Mouse (Mus musculus) liver, embryonic 12.5 days (tissue): ENCODE measurements around the gene Ptov1. TPM values are rescaled to one million over a fixed set of nuclear protein-coding genes. Genes with fewer than 3 reads are reported as not detected.

Experiments
- ATAC-seq: fragments of 200-750 bp; cut with Nextera tagmentation; 2 replicates; pipeline ENCODE4 v1.8.0; 2017; ENCODE audit warnings: moderate number of reproducible peaks, mild to moderate bottlenecking, moderate library complexity
- H3K27ac ChIP-seq: fragments of 300-500 bp; sonication (generic); 2 replicates; pipeline ENCODE4 v1.5.1; 2016; ENCODE audit warnings: mild to moderate bottlenecking
- H3K27me3 ChIP-seq: fragments of 300-500 bp; sonication (generic); replicated peaks from 2 replicates; pipeline ENCODE4 v1.6.1; 2016; ENCODE audit warnings: mild to moderate bottlenecking, moderate library complexity
- H3K36me3 ChIP-seq: fragments of 300-500 bp; sonication (generic); 2 replicates; pipeline ENCODE4 v1.6.1; 2016; ENCODE audit warnings: mild to moderate bottlenecking, moderate library complexity
- H3K4me1 ChIP-seq: fragments of 300-500 bp; sonication (generic); 2 replicates; pipeline ENCODE4 v1.6.1; 2016
- H3K4me2 ChIP-seq: fragments of 300-500 bp; sonication (generic); 2 replicates; pipeline ENCODE4 v1.6.1; 2016; ENCODE audit warnings: mild to moderate bottlenecking, moderate library complexity
- H3K4me3 ChIP-seq: fragments of 300-500 bp; sonication (generic); 2 replicates; pipeline ENCODE4 v1.5.1; 2016; ENCODE audit warnings: mild to moderate bottlenecking, moderate library complexity
- H3K9ac ChIP-seq: fragments of 300-500 bp; sonication (generic); 2 replicates; pipeline ENCODE4 v1.6.1; 2016; ENCODE audit warnings: mild to moderate bottlenecking, moderate library complexity
- H3K9me3 ChIP-seq: fragments of 300-500 bp; sonication (generic); replicated peaks from 2 replicates; pipeline ENCODE4 v1.6.1; 2016; ENCODE audit warnings: mild to moderate bottlenecking, moderate library complexity
- WGBS: fragments of 180-500 bp; shearing (Covaris S2); methylation state at CpG from one replicate; pipeline ENCODE4 v1.1.7; 2016; ENCODE audit not compliant: insufficient replicate concordance; 5-methylcytosine and 5-hydroxymethylcytosine counted together
- polyA plus RNA-seq: library from polyadenylated mRNA; unstranded; fragments of >200 nt; fragmentation: Nextera tagmentation; extraction: Ambion mirVana; gene quantifications from 2 replicates; pipeline ENCODE4 v1.2.1, GENCODE M21; 2016

Gene Ptov1
- polyA plus RNA-seq, 1 experiment from 2014 or later: 121 TPM

DNA sequence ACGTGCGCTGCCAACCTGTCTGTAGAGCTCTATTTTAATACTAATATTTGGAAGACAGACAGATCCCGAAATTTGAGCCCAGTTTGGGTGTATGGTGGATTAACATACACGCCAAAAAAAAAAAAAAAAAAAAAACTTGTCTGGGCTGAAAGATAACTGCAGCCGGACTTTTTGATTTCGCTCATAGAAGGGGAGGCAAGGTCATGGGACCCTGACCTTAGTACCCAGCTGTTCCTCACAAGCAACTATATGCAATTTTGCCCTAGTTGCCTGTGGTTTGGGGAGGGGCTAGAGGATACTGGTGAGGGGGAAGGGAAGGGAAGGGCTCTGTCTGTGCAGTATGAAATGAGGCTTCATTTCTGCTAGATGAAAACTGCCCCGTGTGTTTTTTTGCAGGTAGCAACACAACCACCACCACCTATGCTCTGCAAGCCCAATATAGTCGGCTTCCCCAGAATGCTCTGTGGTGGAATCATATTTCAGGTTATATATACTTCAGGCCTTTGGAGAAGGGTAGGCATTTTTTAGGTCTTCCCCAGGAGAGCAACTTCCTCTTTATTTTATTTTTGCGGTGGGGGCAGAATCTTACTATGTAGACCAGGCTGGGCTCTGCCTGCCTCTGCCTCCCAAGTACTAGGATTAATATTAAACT lies 13.2 kb downstream of the Ptov1 start:
- WGBS: 20% methylated on average over 9 of the region's 9 CpGs
- H3K4me3 ChIP-seq: peak overlapping the region; percentile 86
- H3K36me3 ChIP-seq: peaks cover 41% of the 10 kb centered on the region
- peak overlapping the region; percentile 89 for H3K4me2 ChIP-seq
- H3K27me3 ChIP-seq: no peaks in the 10 kb centered on the region
- H3K4me1 ChIP-seq: peaks cover 83% of the 10 kb centered on the region
- no peaks in the 10 kb centered on the region for H3K9me3 ChIP-seq
- no peak for ATAC-seq
- H3K9ac ChIP-seq: peak overlapping the region; percentile 90
- H3K27ac ChIP-seq: peak overlapping the region; percentile 97

DNA sequence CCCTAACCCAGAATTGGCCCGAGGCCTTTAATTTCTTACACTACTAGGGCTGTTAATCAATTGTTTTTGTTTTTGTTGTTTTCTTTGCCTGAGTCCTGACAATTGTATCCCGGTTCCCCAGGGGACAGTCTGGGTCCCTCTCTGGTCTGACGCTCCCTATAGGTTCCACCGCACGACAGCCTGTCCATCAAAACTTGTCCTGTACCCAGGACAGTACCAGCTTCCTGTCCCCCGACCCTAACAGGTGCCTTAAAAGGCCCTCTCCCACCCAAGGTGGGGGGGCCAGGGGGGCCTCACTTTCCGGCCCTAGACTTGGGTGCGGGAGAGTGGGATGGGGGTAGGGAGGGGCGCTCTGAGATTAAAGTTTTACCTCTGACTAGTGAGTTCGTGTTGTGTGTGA lies 14.6 kb downstream of the Ptov1 start:
- WGBS: 42% methylated on average over 10 of the region's 10 CpGs
- ATAC-seq: no peak
- peaks cover 82% of the 10 kb centered on the region for H3K4me1 ChIP-seq

DNA sequence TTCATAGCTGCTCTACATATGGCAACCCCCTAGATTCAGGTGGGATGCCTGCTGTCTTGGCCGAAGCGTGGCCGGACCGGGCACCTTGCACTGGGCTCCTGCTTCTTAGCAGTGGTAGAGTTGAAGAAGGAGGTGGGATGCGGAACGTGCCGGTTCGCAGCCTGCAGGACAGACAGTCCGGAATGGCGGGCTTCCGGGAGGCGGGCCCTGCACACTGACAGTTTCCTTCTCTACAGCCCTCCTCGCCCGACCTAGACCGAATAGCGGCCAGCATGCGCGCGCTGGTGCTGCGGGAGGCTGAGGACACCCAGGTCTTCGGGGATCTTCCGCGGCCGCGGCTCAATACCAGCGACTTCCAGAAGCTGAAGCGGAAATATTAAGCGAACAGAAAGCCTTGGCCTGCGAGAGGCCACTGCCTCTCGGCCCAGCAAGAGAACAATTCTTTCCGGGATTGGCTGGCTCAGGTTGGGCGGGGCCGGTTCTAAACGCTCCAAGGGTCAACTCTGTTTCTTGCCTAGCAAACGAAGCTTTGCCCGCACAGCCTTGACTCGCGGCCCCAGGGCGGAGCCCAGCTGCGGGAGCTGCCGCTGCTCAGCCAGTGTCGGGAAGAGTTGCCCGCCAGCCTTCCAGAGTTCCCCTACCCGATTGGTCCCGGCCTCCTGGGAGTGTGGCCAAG lies 15.1 kb downstream of the Ptov1 start:
- H3K9ac ChIP-seq: peak overlapping the region; percentile 90
- peak overlapping the region; percentile 97 for H3K27ac ChIP-seq
- peaks cover 77% of the 10 kb centered on the region for H3K4me1 ChIP-seq
- peak overlapping the region; percentile 72 for H3K4me3 ChIP-seq
- H3K27me3 ChIP-seq: no peaks in the 10 kb centered on the region
- H3K9me3 ChIP-seq: no peaks in the 10 kb centered on the region
- ATAC-seq: peak; percentile 76
- H3K36me3 ChIP-seq: peaks cover 30% of the 10 kb centered on the region
- peak overlapping the region; percentile 89 for H3K4me2 ChIP-seq
- WGBS: under 1% methylated on average over 45 of the region's 45 CpGs

More for the DNA sequence above, 14.6 kb downstream of the Ptov1 start:
- Histone ChIP-seq H3K27me3 (no peaks in the 10 kb centered on the region), H3K4me2 (peak overlapping the region; percentile 89), H3K36me3 (peaks cover 36% of the 10 kb centered on the region), H3K9ac (peak overlapping the region; percentile 90), H3K4me3 (peak overlapping the region; percentile 72), H3K9me3 (no peaks in the 10 kb centered on the region), H3K27ac (peak overlapping the region; percentile 97)

DNA sequence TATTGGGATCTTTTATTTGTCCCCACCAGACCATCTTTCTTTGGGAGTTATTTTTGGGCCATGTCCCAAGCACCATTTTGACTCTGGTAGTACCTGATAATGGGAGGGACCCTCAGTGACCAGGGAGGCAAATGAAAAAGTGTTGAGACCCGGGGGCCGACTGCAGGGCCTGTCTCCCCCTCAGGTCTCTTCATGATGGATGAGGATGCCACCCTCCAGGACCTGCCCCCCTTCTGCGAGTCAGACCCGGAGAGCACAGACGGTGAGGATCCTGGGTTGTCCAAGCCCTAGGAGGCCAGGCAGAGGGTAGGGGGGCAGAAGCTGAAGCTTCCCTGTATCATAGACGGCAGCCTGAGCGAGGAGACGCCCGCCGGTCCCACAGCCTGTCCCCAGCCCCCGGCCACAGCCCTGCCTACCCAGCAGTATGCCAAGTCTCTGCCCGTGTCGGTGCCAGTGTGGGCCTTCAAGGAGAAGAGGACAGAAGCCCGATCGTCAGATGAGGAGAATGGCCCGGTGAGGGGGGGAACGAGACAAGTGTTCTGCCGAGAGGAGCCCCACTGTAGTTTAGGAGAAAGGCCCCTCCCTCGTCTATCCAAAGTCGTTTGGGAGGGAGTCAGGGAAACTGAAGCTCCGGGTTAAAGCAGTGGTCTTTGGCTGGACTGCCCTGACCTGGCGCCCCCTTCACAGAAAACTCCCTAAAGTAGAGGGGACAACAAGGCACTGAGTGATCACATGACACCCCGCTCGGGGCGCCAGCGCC lies 15.8 kb downstream of the Ptov1 start:
- H3K9ac ChIP-seq: peak overlapping the region; percentile 90
- peak; percentile 9 for ATAC-seq
- peak overlapping the region; percentile 89 for H3K4me2 ChIP-seq
- peak overlapping the region; percentile 97 for H3K27ac ChIP-seq
- no peaks in the 10 kb centered on the region for H3K27me3 ChIP-seq
- H3K4me3 ChIP-seq: peak overlapping the region; percentile 72
- H3K36me3 ChIP-seq: peaks cover 28% of the 10 kb centered on the region
- no peaks in the 10 kb centered on the region for H3K9me3 ChIP-seq
- H3K4me1 ChIP-seq: peaks cover 74% of the 10 kb centered on the region
- 29% methylated on average over 26 of the region's 26 CpGs for WGBS

DNA sequence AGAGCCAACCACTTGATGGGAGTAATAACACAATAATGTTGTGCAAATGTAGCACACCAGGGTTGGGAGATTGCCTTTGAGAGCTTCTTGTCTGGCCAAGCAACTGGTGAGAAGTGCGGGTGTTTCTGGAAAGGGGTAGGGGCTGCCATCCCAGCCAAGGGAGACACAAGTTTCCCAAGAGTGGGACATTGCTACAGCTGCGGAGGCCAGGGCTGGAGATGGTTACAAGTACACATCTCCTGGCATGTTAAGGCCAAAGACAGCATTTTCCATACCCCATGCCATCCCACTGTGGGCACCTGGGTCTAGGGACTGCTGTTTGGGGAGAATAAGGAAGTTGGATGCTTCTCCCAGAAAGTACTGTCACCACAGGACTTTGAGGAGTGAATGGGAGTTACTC lies 16.5 kb downstream of the Ptov1 start:
- WGBS: 93% methylated on average over 2 of the region's 2 CpGs
- H3K36me3 ChIP-seq: peaks cover 23% of the 10 kb centered on the region
- H3K9ac ChIP-seq: peak overlapping the region; percentile 90; the same call in 1 of the 2 replicates
- no peaks in the 10 kb centered on the region for H3K9me3 ChIP-seq
- H3K4me3 ChIP-seq: 0 out of 2 replicates have a peak overlapping the region, but pooled peaks have one; percentile 72
- ATAC-seq: no peak
- no peaks in the 10 kb centered on the region for H3K27me3 ChIP-seq
- peak overlapping the region; percentile 89 for H3K4me2 ChIP-seq
- peak overlapping the region; percentile 97 for H3K27ac ChIP-seq
- peaks cover 69% of the 10 kb centered on the region for H3K4me1 ChIP-seq

DNA sequence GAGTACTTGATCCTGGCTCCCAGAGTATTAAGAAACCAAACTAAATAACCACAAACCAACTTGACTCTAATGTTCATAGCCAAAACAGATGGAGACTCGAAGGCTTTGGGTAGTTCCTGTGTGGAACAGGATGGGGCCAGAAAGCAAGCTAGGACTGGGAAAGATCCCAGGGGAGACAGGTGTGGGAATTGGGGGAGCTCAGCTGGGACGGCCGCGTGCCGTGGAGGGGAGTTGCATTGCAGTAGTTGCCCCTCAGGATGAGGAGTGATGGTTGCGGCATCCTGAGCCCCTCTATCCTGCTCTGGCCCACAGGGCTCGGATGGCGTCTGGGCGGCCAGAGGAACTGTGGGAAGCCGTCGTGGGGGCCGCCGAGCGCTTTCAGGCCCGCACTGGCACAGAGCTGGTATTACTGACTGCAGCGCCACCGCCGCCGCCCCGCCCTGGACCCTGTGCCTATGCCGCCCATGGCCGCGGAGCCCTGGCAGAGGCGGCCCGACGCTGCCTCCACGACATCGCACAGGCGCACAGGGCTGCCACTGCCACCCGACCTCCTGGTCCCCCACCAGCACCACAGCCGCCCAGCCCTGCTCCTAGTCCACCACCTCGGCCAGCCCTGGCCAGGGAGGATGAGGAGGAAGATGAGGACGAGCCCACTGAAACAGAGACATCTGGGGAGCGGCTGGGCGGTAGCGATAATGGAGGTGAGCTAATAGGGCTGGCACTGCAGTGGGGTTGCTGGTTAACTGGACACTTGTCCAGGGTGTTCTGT lies 17.1 kb downstream of the Ptov1 start:
- peaks cover 23% of the 10 kb centered on the region for H3K36me3 ChIP-seq
- H3K4me2 ChIP-seq: no peak overlapping the region
- WGBS: 85% methylated on average over 36 of the region's 36 CpGs
- no peaks in the 10 kb centered on the region for H3K27me3 ChIP-seq
- H3K4me1 ChIP-seq: peaks cover 71% of the 10 kb centered on the region
- H3K9ac ChIP-seq: no peak overlapping the region
- H3K9me3 ChIP-seq: no peaks in the 10 kb centered on the region
- no peak for ATAC-seq
- H3K4me3 ChIP-seq: no peak overlapping the region
- H3K27ac ChIP-seq: peak overlapping the region; percentile 97

DNA sequence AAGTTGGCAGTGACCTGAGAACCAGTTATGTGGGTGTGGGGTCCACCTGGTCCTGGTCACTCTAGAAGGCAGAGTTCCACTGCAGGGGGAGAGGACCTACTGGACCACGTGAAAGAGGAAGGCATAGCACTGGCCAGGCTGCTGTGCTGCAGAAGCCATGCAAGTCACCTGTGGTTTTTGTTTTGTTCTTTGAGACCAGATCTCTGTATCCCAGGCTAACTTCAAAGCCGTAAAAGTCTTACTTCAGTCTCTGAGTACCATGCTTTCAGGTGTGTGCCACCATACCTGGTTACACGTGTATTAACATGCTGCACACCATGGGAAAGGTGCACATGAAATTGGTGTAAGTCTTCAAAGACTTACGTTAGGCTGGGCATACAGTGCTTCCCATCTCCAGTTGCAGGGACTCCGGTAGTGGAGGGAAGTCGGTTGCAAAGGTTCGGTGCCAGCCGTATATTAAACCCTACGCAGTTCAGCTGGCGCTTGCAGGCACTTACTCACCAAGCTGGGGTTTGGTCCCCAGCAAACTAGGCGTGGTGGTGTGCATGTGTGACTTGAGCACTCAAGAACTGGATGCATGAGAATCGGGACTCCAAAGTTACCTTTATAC lies 17.9 kb downstream of the Ptov1 start:
- H3K9ac ChIP-seq: peak overlapping the region; percentile 89
- H3K36me3 ChIP-seq: peaks cover 27% of the 10 kb centered on the region
- peak overlapping the region; percentile 94 for H3K27ac ChIP-seq
- WGBS: 82% methylated on average over 12 of the region's 12 CpGs
- H3K4me3 ChIP-seq: peak overlapping the region; percentile 84; the same call in 1 of the 2 replicates
- H3K4me2 ChIP-seq: peak overlapping the region; percentile 95
- peaks cover 73% of the 10 kb centered on the region for H3K4me1 ChIP-seq
- no peaks in the 10 kb centered on the region for H3K9me3 ChIP-seq
- ATAC-seq: no peak
- no peaks in the 10 kb centered on the region for H3K27me3 ChIP-seq

DNA sequence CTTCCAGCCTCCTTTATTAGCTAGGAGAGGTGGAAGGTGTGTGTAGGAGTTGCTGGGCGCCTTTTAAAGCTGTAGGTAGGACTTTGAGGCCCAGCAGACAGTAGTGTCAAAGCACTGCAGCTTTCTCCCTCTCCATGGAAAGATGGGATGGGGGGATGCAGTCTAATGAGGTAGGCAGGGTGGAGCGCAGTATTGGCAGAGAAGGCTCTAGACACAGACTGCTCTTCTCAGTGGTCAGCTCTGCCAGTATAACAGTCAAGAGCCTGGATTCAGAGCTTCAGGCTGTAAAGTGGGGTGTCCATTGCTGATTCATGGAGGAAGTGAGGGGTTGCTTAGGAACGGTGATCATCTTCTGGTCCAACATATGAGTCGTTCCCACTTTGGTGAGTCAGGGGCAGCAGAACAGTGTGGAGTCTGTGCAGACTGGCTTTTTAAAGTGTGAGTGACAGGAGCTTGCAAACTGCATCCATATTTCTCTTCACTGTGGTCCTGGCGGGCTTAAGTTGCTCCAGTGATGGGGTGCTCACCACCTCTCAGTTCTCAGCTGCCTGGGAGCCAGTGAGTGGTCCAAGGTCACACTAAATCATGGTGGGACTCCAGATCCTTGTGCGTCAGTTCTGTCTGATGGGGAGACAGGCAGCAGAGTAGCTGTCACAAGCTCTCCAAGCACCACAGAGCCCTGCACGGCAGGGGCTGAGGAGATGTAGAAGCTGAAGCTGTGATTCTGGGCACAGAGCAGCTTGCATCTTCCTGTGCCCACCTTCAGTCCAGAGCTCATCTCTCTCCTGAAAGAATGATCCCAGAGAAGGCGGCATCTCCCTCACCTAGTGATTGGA lies 18.6 kb downstream of the Ptov1 start:
- H3K9me3 ChIP-seq: no peaks in the 10 kb centered on the region
- peaks cover 65% of the 10 kb centered on the region for H3K4me1 ChIP-seq
- H3K4me2 ChIP-seq: peak overlapping the region; percentile 95
- peak overlapping the region; percentile 94 for H3K27ac ChIP-seq
- peak overlapping the region; percentile 84 for H3K4me3 ChIP-seq
- 57% methylated on average over 8 of the region's 8 CpGs for WGBS
- no peaks in the 10 kb centered on the region for H3K27me3 ChIP-seq
- H3K9ac ChIP-seq: peak overlapping the region; percentile 89
- ATAC-seq: no peak
- peaks cover 34% of the 10 kb centered on the region for H3K36me3 ChIP-seq

DNA sequence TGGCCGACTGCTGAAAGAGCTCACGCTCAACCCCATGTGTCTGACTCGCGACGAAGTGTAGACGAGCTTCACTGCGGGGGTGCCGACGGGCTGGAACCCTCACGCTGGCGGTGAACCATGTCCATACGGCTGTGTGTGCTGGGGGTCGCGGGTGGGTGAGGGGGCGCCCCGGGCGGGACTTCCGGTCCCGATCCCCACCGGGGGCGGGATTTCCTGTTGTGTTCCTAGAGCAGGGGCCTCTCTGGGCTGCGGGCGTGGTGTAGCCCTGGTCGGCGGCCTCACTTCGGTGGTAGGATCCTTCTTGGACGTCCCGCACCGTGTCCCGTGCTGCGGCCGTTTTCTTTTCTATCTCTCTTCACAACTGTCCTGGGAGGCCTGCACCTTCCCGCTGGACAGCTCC lies 19.4 kb downstream of the Ptov1 start:
- peaks cover 57% of the 10 kb centered on the region for H3K4me1 ChIP-seq
- H3K36me3 ChIP-seq: peaks cover 42% of the 10 kb centered on the region
- peak overlapping the region; percentile 94 for H3K27ac ChIP-seq
- H3K4me2 ChIP-seq: peak overlapping the region; percentile 95
- WGBS: 0% methylated on average over 33 of the region's 33 CpGs
- peak overlapping the region; percentile 84 for H3K4me3 ChIP-seq
- no peaks in the 10 kb centered on the region for H3K9me3 ChIP-seq
- H3K27me3 ChIP-seq: no peaks in the 10 kb centered on the region
- peak overlapping the region; percentile 89 for H3K9ac ChIP-seq
- ATAC-seq: peak; percentile 52

DNA sequence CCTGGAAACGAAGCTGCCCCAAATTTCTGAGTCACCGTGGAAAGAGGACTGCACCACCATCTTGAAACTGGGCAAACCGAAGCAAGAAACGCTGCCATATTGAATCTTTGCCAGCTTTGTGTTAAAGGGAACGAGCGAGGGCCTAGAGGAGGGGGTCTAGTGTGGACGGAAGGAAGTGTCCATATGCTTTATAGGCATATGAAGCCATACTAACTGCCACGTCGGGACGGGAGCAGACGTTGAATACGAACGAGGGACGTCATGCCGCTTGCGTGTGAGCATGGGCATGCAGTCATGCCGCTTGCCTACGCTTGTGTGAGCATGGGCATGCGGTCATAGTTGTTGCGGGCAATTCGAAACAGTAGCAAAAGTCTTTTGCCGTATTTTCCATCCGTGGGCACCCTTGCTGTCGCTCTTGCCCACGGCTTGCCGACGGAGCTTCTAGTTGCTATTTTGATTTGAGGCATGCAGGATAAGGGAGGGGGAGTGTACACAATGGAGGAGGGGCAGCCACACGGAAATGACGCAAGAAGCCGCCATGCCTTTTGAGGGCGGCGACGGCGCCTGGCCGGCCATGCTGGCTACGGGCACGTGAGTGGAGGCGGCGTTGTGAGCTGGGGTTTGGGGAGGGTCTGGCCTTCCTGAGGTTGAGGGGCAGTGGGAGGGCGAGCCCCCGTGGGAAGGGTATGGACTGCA lies 20.0 kb downstream of the Ptov1 start:
- Histone ChIP-seq H3K27me3 (no peaks in the 10 kb centered on the region), H3K36me3 (peaks cover 48% of the 10 kb centered on the region), H3K4me3 (peak overlapping the region; percentile 84), H3K9me3 (no peaks in the 10 kb centered on the region), H3K27ac (peak overlapping the region; percentile 94), H3K4me1 (peaks cover 51% of the 10 kb centered on the region), H3K9ac (peak overlapping the region; percentile 89), H3K4me2 (peak overlapping the region; percentile 95)
- under 1% methylated on average over 41 of the region's 41 CpGs for WGBS
- ATAC-seq: peak; percentile 59
